Mouse (Mus musculus): ENCODE results near the gene Kcne1.

Gene Kcne1

GRCm38 (mm10) chr16:92355366-92355765, 3.9 kb downstream of the Kcne1 start:
- DNase-seq: no peak

- no peak for DNase-seq
These were observed 5.4 kb downstream of the Kcne1 start for GRCm38 (mm10) chr16:92353897-92354296.

DNA sequence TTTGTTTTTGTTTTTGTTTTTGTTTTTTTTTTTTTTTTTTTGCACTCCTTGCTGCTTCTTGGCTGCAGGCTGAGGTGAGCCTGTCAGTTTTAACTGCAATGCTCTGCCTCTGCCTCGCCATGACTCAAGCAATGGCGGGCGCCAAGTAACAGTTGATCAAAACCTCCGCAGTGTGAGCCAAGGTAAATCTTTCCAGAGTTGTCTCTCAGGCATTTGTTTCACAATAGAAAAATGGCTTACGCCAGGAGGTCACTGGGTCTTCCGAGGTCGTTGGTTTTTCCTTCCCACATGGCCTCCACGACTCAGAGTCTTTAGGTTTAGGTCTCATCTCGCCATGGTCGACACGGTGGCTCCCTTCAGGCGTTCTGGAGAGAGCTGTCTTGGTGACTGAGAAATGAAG, 6.0 kb downstream of the Kcne1 start:
- no peak for DNase-seq

GRCm38 (mm10) chr16:92348941-92349340, 10.3 kb downstream of the Kcne1 start:
- DNase-seq: no peak

DNA sequence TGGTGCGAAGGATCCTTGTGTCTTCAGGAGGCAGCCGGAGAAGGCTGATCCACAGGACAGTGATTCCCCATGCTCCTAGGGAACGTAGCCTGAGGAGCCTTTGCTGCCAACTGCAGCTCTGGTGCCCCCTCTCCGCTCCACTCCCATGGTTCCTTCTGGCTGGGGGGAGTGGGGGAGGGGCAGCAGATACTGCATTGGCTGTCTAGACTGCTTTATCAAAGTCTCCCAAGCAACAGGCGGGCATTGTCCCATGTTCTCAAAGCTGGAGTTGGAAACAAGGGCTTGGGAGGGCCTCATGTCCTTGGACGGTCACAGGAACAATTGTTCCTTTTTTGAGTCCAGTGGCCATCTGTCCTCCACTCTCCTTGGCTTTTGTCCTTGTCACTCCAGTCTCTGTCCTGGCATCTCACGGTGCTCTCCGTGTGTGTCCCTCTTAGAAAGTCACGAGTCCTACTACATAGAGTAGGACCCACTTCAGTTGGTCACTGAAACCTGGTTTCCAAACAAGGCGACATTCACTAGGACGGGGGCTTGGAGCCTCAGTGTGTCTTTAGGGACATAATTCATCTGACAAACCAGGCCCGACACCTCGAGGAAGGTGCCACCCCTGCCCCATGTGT, 12.9 kb downstream of the Kcne1 start:
- peak; percentile 88 for DNase-seq

- no peak for DNase-seq
These were observed 14.1 kb downstream of the Kcne1 start for GRCm38 (mm10) chr16:92345177-92345576.

DNA sequence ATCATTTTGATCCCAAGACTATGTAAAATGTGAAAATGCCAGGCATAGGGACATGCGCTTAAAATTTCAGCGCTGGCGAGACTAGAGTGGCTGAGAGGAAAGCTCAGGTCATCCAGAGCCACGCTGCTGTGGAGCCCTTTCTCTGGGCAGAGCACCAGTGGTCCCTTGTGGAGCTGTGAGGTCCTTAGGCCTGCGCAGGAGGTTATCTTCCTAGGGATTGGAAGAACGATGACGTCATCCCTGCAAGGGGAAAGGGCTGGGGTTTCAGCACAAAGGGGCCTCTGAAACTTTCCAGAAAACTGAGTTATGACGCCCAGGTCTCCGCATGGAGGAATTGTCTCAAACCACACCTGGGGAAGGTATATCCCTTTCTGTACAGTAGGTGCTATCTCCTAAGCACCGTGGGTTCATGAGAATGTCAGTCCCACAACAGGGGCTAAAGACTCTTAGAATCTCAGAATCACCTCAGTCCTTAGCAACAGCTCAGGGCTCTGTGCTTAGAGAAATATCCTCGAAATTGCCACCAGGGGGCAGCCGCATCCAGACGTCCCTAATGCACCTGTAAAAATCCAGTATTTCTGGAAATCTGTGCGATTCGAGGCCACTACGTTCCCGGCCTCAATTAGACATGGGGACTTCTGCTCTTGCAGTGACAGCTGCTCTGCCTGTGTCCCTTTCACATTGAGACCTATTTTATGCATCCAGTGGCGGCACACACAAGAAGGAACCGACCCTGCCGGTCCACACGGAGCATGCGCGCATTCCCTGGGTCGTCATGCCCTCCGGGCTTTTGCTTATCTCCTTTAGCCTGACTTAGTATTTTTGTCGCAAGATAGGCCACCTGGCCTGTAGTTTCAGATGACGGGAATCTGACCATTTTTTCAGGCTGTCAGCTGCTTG, 18.4 kb downstream of the Kcne1 start:
- peak; percentile 83 for DNase-seq

DNA sequence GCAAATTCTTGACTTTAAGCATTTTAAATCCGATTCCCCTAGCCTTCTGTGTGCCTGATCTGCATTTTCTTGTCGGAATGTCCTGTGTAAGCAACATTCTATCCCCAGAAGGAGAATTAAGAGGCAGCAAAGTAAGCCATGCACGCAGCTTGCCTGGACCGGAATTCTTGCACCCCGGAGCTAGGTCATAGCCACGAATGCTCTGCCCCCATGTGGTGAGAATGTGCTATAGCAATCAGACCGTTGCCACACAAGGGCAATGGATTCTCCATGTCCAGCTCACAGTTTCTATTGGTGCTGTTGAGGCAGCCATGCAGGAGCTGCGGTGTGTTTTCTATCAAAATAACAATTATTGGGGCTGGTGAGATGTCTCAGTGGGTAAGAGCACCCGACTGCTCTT, 23.0 kb downstream of the Kcne1 start:
- DNase-seq: peak; percentile 89

DNA sequence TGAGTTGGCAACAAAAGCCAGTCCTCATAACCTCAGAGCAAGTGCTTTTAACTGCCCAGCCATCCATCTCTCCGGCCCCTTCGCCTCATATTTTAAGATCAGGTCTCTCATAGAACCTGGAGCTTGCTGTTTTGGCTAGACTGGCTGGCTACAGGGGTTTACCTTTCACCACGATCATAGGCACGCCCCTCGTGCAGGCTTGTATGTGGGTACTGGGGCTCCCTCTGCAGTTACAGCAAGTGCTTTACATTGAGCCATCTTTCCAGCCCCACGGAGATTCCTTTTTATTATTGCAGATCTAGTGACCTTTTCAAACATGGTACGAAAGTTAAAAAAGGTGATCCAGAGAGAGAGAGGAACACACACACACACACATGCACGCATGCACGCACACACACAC, 24.7 kb downstream of the Kcne1 start:
- no peak for DNase-seq

DNA sequence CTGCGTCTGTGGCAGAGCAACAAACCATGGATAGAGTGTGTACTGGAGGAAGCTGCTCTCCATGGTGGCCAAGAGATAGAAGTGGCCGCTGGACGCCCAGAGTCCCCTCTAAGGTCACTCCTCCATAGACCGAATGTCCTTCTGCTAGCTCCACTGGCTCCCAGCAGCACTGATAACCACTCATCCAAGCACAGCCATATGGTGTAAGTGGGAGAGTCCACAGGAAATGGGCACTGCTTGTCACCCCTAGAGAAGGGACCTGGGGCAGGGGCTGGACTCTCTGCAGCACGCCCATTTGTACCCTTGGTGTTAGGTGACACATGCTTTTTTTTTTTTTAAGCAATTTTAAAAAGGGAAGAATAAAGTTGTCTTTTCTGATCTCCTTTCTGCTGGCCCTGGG, 28.3 kb downstream of the Kcne1 start:
- no peak for DNase-seq

GRCm38 (mm10) chr16:92327911-92328310, 31.4 kb downstream of the Kcne1 start:
- no peak for DNase-seq

DNA sequence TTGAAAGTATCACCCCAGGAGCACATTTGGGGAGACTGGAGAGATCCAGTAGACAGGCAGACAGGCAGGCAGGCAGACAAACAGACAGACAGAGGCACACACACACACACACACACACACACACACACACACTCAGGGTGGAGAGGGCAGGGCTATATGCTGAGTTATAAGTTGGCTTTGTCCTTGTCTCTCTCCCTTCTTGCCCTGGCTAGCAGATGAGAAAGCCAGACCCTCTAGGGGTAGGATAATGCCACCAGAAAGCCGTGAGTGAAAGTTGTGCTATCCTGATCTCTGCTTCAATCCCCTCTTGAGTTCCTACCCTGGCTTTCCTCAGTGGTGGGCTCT, 34.2 kb downstream of the Kcne1 start:
- no peak for DNase-seq

DNA sequence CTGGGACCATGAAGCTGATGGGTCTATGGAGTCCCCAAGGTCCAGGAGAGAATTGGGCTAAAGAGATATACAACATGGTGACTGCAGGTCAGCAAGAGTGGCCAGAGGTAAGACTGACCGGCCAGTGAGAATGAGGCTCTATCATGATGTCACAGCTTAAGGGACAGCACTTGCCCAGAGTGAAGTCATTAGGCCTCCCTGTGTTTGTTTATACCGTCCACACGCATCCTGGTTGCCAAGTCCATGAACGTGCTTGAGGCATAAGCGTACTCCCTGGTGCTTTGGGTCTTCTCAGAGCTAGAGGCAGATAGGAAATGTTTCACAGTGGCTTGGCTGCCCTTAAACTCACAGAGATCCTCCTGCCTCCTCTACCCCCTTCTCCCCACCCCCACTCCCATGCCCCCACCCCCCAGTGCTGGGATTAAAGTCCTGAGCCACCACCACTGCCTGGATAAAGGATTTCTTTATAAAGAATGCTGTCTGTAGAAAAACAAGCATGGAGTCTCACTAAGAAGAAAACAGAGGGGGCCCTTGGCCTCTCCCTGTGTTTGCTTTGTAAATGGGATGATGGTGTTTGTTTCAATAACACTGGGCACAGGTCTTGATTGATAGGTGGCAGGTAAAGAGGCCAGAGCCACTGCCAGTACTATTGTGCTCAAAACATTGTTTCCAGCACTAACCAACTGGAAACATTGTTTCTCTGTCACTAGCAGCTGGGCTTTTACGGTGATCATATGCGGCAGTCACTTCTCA, 34.8 kb downstream of the Kcne1 start:
- no peak for DNase-seq

DNA sequence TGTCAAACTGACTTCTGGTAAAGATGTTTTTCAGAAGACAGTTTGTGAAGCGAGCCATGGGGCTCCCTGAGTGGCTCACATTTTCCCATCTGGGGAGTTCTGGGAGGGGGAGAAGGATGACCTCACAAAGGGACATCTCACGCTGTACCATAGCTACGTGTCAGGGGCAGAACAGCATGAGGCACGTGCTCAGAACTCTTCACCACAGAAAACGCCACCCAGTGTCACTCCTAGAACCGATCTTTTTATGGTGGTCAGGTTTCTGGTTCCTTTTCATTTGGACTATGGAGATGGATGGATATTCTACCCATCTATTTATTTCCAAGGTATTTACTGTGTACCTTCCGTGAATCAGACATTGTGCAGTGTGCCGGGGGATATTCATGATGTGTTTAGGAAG, 37.9 kb downstream of the Kcne1 start, which contains the start of gene Fam243:
Gene Fam243 (minus strand): TSS at position 101 of the 400 bp plus-strand sequence.
- no peak for DNase-seq

DNA sequence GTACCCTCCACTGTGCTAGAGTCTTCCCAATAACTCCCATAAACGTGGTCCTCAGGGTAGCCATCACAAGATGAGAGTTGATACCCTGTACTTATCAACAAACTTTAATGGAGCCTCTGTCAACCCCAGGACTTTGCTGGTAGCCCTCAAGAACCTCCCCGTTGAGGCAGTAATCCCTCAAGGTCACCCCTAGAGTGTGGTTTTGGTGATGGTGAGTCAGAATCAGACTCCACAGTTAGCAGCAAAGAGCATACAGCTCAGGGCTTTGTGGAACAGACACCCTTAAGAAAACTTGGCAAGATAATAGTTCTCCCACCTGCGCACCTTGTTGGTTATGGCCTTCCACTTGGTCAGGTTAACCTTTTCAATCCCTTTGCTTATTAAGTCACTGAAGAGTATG, 38.9 kb downstream of the Kcne1 start:
- no peak for DNase-seq

DNA sequence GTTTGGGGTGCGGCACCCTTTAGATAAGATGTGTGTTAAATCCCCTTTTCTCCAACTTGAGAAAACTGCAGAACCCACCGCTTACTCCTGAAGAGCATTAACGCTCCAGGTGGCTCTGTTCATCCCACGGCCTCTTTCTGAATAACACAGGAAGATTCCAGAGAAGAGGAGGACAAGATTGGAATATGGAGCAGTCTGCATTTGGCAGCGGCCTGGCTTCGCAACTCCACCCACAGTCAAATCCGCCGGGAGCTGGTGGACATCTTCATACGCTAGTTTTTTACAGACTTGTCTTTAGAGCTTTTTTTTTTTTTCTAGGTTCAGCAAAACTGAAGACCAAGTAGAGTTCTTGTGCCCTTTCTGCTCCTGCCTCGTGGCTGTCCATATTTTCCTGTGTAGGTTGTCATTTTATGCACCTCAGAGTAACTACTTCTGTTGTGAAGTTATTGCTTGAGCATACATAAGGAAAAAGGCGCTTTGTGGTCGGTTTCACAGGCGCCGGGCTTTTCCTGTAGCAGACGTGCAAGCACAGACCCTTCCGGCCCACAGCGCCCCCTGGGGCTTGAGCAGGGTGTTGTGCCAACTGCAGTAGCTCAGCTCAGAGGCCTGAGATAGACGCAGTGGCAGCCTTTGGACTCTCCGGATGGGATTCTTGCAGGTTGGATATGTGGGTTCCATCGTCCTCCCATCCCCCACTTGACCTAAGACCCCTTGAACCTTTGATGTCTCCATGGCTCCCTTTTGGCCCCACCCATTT, 39.7 kb downstream of the Kcne1 start:
- DNase-seq: peak; percentile 43

- no peak for DNase-seq
These were observed 43.1 kb downstream of the Kcne1 start for GRCm38 (mm10) chr16:92316049-92316738.

GRCm38 (mm10) chr16:92313953-92314741, 45.1 kb downstream of the Kcne1 start:
- DNase-seq: peak; percentile 75

- peak; percentile 53 for DNase-seq
These were observed 50.1 kb downstream of the Kcne1 start for GRCm38 (mm10) chr16:92309126-92309525.

GRCm38 (mm10) chr16:92307947-92308346, 51.3 kb downstream of the Kcne1 start:
- DNase-seq: no peak

GRCm38 (mm10) chr16:92305519-92305918, 53.7 kb downstream of the Kcne1 start:
- DNase-seq: peak; percentile 50
